In genomic region chr1:44162389-44162788, GRCm38 (mm10) we compare ENCODE assay signal across 33 mouse cellular contexts. TPM values are rescaled to one million over a fixed set of nuclear protein-coding genes. Genes with fewer than 3 reads are reported as not detected.
A peak's percentile ranks its signal among the peaks of the same experiment; 100 is the strongest.
DNase-seq lines count a peak whose midpoint lies in the region; ATAC-seq and TF ChIP-seq lines count a peak whose summit lies in the region.
"Had no signal": no experiment of that assay in that cellular context is flagged by ENCODE, and none has a peak within 500 bp of the region (broad histone marks: within the 10 kb centered on the region; RNA-seq: fewer than 3 reads in every experiment).

No protein-coding gene starts in this region.

- no peaks in the 10 kb centered on the region for H3K9me3 ChIP-seq in heart, embryonic 16.5 days (replicated peaks; ENCODE audit: control insufficient read depth, low read length)
- no peaks in the 10 kb centered on the region for H3K9me3 ChIP-seq in heart, embryonic 11.5 days (replicated peaks; ENCODE audit: control insufficient read depth, low read length)
- H3K9me3 ChIP-seq: embryonic facial prominence, embryonic 10.5 days; embryonic facial prominence, embryonic 13.5 days; forebrain, embryonic 12.5 days; forebrain, embryonic 15.5 days; heart, embryonic 10.5 days; hindbrain, embryonic 13.5 days; intestine, embryonic 15.5 days had no signal

- H3K36me3 ChIP-seq in heart, embryonic 16.5 days (ENCODE audit: control insufficient read depth, insufficient read depth): peaks cover 64% of the 10 kb centered on the region
- H3K36me3 ChIP-seq in heart, embryonic 11.5 days (ENCODE audit: control insufficient read depth, insufficient read depth, low read length): peaks cover 31% of the 10 kb centered on the region
- H3K36me3 ChIP-seq in splenic B cell, adult 2 months (ENCODE audit: control insufficient read depth, insufficient read depth, low read length, poor library complexity, severe bottlenecking): peaks cover 13% of the 10 kb centered on the region

- no peaks in the 10 kb centered on the region for H3K4me1 ChIP-seq in heart, embryonic 16.5 days (ENCODE audit: control insufficient read depth, insufficient read depth, low read length)
- H3K4me1 ChIP-seq in heart, embryonic 11.5 days (ENCODE audit: control insufficient read depth, insufficient read depth, low read length): no peaks in the 10 kb centered on the region
- peaks cover 9% of the 10 kb centered on the region for H3K4me1 ChIP-seq in bone marrow macrophage, adult 2 months (ENCODE audit: control insufficient read depth, insufficient read depth, low read length)
- H3K4me1 ChIP-seq: embryonic facial prominence, embryonic 10.5 days; embryonic facial prominence, embryonic 13.5 days; forebrain, embryonic 12.5 days; forebrain, embryonic 15.5 days; heart, embryonic 10.5 days; hindbrain, embryonic 10.5 days; hindbrain, embryonic 13.5 days; intestine, embryonic 15.5 days had no signal

- no peak for ATAC-seq in heart, embryonic 16.5 days (replicated peaks; ENCODE audit: extremely low read depth, insufficient read depth, low FRiP score)
- no peak for ATAC-seq in heart, embryonic 11.5 days (replicated peaks; ENCODE audit: insufficient number of reproducible peaks, low FRiP score, low TSS enrichment)
- ATAC-seq in granulocyte monocyte progenitor cell, adult 5-6 weeks (replicated peaks; ENCODE audit: poor library complexity, severe bottlenecking): peak; percentile 61
- ATAC-seq: activated CD4-positive, CD25-positive, alpha-beta regulatory T cell, adult 4 months; CD4-positive, CD25-positive, alpha-beta regulatory T cell, adult 4 months; forebrain, embryonic 15.5 days; hindbrain, embryonic 16.5 days; intestine, embryonic 15.5 days had no signal

- intact Hi-C loops in gastrocnemius, postnatal 14 days (cut with DNase I; ENCODE audit: low total_unique reads): no loop called here

- no peak for TF ChIP-seq CTCF in bone marrow macrophage, adult 2 months (IDR thresholded peaks at IDR 0.05; ENCODE audit: low read depth, low read length)

- H3K4me2 ChIP-seq in heart, embryonic 16.5 days (ENCODE audit: low read depth, low read length): no peak overlapping the region
- no peak overlapping the region for H3K4me2 ChIP-seq in heart, embryonic 11.5 days
- H3K4me2 ChIP-seq: embryonic facial prominence, embryonic 13.5 days; forebrain, embryonic 12.5 days; forebrain, embryonic 15.5 days; hindbrain, embryonic 13.5 days; intestine, embryonic 15.5 days had no signal

- H3K27ac ChIP-seq in heart, embryonic 16.5 days (ENCODE audit: low read length): 0 out of 2 replicates have a peak overlapping the region, but pooled peaks have one; percentile 7
- no peak overlapping the region for H3K27ac ChIP-seq in heart, embryonic 11.5 days (ENCODE audit: low read depth, low read length)
- H3K27ac ChIP-seq in bone marrow macrophage, adult 2 months (ENCODE audit: insufficient read depth, low read depth, low read length): peak overlapping the region; percentile 75
- H3K27ac ChIP-seq: embryonic facial prominence, embryonic 10.5 days; embryonic facial prominence, embryonic 13.5 days; forebrain, embryonic 12.5 days; forebrain, embryonic 15.5 days; heart, embryonic 10.5 days; hindbrain, embryonic 10.5 days; hindbrain, embryonic 13.5 days; intestine, embryonic 15.5 days had no signal

- WGBS in heart, embryonic 16.5 days: 93% methylated on average over 5 of the region's 5 CpGs
- 95% methylated on average over 5 of the region's 5 CpGs for WGBS in heart, embryonic 11.5 days (ENCODE audit: insufficient replicate concordance)

- no peak overlapping the region for H3K4me3 ChIP-seq in heart, embryonic 16.5 days (ENCODE audit: low read length)
- no peak overlapping the region for H3K4me3 ChIP-seq in heart, embryonic 11.5 days (ENCODE audit: low read depth, low read length)
- H3K4me3 ChIP-seq in bone marrow macrophage, adult 2 months (ENCODE audit: insufficient read depth, low read length): no peak overlapping the region
- H3K4me3 ChIP-seq: embryonic facial prominence, embryonic 10.5 days; embryonic facial prominence, embryonic 13.5 days; erythroblast, embryonic 14.5 days; forebrain, embryonic 12.5 days; forebrain, embryonic 15.5 days; heart, embryonic 10.5 days; hindbrain, embryonic 10.5 days; hindbrain, embryonic 13.5 days; intestine, embryonic 15.5 days had no signal

- peak; percentile 21 for DNase-seq in splenic B cell, adult 2 months (ENCODE audit: low read depth, low spot score)
- DNase-seq in lung, postnatal 14 days: no peak
- no peak for DNase-seq in gastrocnemius, postnatal 14 days
- DNase-seq in spleen, postnatal 36 days (ENCODE audit: low spot score in 2 of 2): no peak
- DNase-seq: adrenal gland, postnatal 10 days; adrenal gland, postnatal 36 days; cerebellum, adult 18-20 months; cerebellum, adult 9-10 months; cerebellum, postnatal 14 days; embryo, embryonic 11 days; gastrocnemius, postnatal 36 days; heart, adult 18-20 months; heart, postnatal 10 days; heart, postnatal 36 days; kidney, adult 11 months had no signal

- H3K9ac ChIP-seq in heart, embryonic 16.5 days (ENCODE audit: low read length): no peak overlapping the region
- H3K9ac ChIP-seq in heart, embryonic 11.5 days (ENCODE audit: low read depth, low read length): no peak overlapping the region
- H3K9ac ChIP-seq: embryonic facial prominence, embryonic 13.5 days; forebrain, embryonic 12.5 days; forebrain, embryonic 15.5 days; hindbrain, embryonic 13.5 days; intestine, embryonic 15.5 days had no signal

- TF ChIP-seq POLR2A in bone marrow macrophage, adult 2 months (IDR thresholded peaks at IDR 0.05; ENCODE audit: borderline replicate concordance, low read depth, low read length): no peak

- no peaks in the 10 kb centered on the region for H3K27me3 ChIP-seq in heart, embryonic 16.5 days (ENCODE audit: control insufficient read depth, insufficient read depth, low read length)
- no peaks in the 10 kb centered on the region for H3K27me3 ChIP-seq in heart, embryonic 11.5 days (ENCODE audit: control insufficient read depth, insufficient read depth, low read length)
- H3K27me3 ChIP-seq in splenic B cell, adult 2 months (ENCODE audit: control insufficient read depth, insufficient read depth, low read length, poor library complexity, severe bottlenecking): no peaks in the 10 kb centered on the region
- H3K27me3 ChIP-seq: embryonic facial prominence, embryonic 13.5 days; forebrain, embryonic 12.5 days; forebrain, embryonic 15.5 days; hindbrain, embryonic 13.5 days; intestine, embryonic 15.5 days had no signal

RNA-seq across cellular contexts. Expression of gene Ercc5, which starts 14.8 kb away (rescaled TPM):
- polyA plus RNA-seq in heart, embryonic 16.5 days (2015; fragmentation: Nextera tagmentation; extraction: Ambion mirVana): 13.4 and 14.6 TPM in 2 replicates
- 17.3 and 17.8 TPM in 2 replicates for polyA plus RNA-seq in heart, embryonic 11.5 days (2014; fragmentation: Nextera tagmentation; extraction: Ambion mirVana)
- 14.5 and 17.3 TPM in 2 replicates for polyA plus RNA-seq in bone marrow macrophage, adult 2 months (2012; ENCODE audit: insufficient read depth, insufficient read length, missing spikeins)
- total RNA-seq in granulocyte monocyte progenitor cell, adult 5-6 weeks (2014; fragmentation: Nextera tagmentation): 7.8 and 11.2 TPM in 2 replicates
- 4.8 and 7.9 TPM in 2 replicates for total RNA-seq in granulocyte monocyte progenitor cell, adult 5-6 weeks (2017)
- total RNA-seq in gastrocnemius, postnatal 14 days (2021): 10 to 100 TPM in 1 of 2 experiments, 1 to 10 TPM in 1; 9.8 to 16.6 TPM

RNA-seq across cellular contexts. Expression of gene Bivm, which starts 43.6 kb away (rescaled TPM):
- polyA plus RNA-seq in heart, embryonic 16.5 days (2015; fragmentation: Nextera tagmentation; extraction: Ambion mirVana): 11.0 and 13.4 TPM in 2 replicates
- 15.8 and 16.9 TPM in 2 replicates for polyA plus RNA-seq in heart, embryonic 11.5 days (2014; fragmentation: Nextera tagmentation; extraction: Ambion mirVana)
- 12.1 and 13.7 TPM in 2 replicates for polyA plus RNA-seq in bone marrow macrophage, adult 2 months (2012; ENCODE audit: insufficient read depth, insufficient read length, missing spikeins)
- 11.5 and 17.5 TPM in 2 replicates for total RNA-seq in granulocyte monocyte progenitor cell, adult 5-6 weeks (2014; fragmentation: Nextera tagmentation)
- 7.0 and 10.6 TPM in 2 replicates for total RNA-seq in granulocyte monocyte progenitor cell, adult 5-6 weeks (2017)
- 1 to 10 TPM; 6.8 to 7.0 TPM for total RNA-seq in gastrocnemius, postnatal 14 days (2021)

RNA-seq across cellular contexts. Expression of gene Kdelc1, which starts 43.8 kb away (rescaled TPM):
- 40.3 and 41.2 TPM in 2 replicates for polyA plus RNA-seq in heart, embryonic 16.5 days (2015; fragmentation: Nextera tagmentation; extraction: Ambion mirVana)
- polyA plus RNA-seq in heart, embryonic 11.5 days (2014; fragmentation: Nextera tagmentation; extraction: Ambion mirVana): 56.4 and 57.5 TPM in 2 replicates
- 13.0 and 15.3 TPM in 2 replicates for polyA plus RNA-seq in bone marrow macrophage, adult 2 months (2012; ENCODE audit: insufficient read depth, insufficient read length, missing spikeins)
- 38.3 and 40.7 TPM in 2 replicates for total RNA-seq in granulocyte monocyte progenitor cell, adult 5-6 weeks (2014; fragmentation: Nextera tagmentation)
- total RNA-seq in granulocyte monocyte progenitor cell, adult 5-6 weeks (2017): 33.4 and 35.5 TPM in 2 replicates
- total RNA-seq in gastrocnemius, postnatal 14 days (2021): 1 to 10 TPM; 9.1 to 9.3 TPM

RNA-seq across cellular contexts. Expression of gene Mettl21e, which starts 56.4 kb away (rescaled TPM):
- 0.21 and 0.41 TPM in 2 replicates for polyA plus RNA-seq in heart, embryonic 16.5 days (2015; fragmentation: Nextera tagmentation; extraction: Ambion mirVana)
- not detected in 2 replicates for polyA plus RNA-seq in heart, embryonic 11.5 days (2014; fragmentation: Nextera tagmentation; extraction: Ambion mirVana)
- polyA plus RNA-seq in bone marrow macrophage, adult 2 months (2012; ENCODE audit: insufficient read depth, insufficient read length, missing spikeins): not detected in 2 replicates
- not detected in 2 replicates for total RNA-seq in granulocyte monocyte progenitor cell, adult 5-6 weeks (2014; fragmentation: Nextera tagmentation)
- not detected in 2 replicates for total RNA-seq in granulocyte monocyte progenitor cell, adult 5-6 weeks (2017)
- 1 to 10 TPM; 1.3 to 5.4 TPM for total RNA-seq in gastrocnemius, postnatal 14 days (2021)
- total RNA-seq: adrenal gland, postnatal 36 days; ES-E14; heart, adult 18-20 months had no signal
- polyA plus RNA-seq: activated CD4-positive, CD25-positive, alpha-beta regulatory T cell, adult 4 months; C2C12; CD4-positive, CD25-positive, alpha-beta regulatory T cell, adult 4 months; embryonic facial prominence, embryonic 10.5 days; embryonic facial prominence, embryonic 13.5 days; erythroblast, embryonic 14.5 days; forebrain, embryonic 12.5 days; forebrain, embryonic 15.5 days; heart, embryonic 10.5 days; hindbrain, embryonic 10.5 days; hindbrain, embryonic 13.5 days; hindbrain, embryonic 16.5 days; intestine, embryonic 15.5 days had no signal
